Mouse (Mus musculus) thymus, adult 2 months (tissue): Measurements from ENCODE around the gene Fam104a.

Source experiments
- CTCF ChIP-seq: fragments of 200-500 bp; IDR thresholded peaks from 2 replicates; pipeline ENCODE4 v1.5.1; 2012; ENCODE audit warnings: mild to moderate bottlenecking, control low read depth, low read length, moderate library complexity, borderline replicate concordance; ENCODE audit not compliant: control insufficient read depth, poor library complexity, insufficient read depth; ENCODE audit errors: extremely low read depth
- POLR2A ChIP-seq: fragments of 200-500 bp; IDR thresholded peaks from 2 replicates; pipeline ENCODE4 v1.6.1; 2012; ENCODE audit warnings: mild to moderate bottlenecking, low read length, control low read depth, moderate library complexity; ENCODE audit not compliant: control insufficient read depth, poor library complexity, insufficient read depth; ENCODE audit errors: extremely low read depth

- TF ChIP-seq CTCF (no peak), POLR2A (no peak)
These were observed 43.3 kb upstream of the Fam104a start for GRCm38 (mm10) chr11:113726994-113727888.
